Mouse (Mus musculus): ENCODE results near the gene Dvl2.

DNA sequence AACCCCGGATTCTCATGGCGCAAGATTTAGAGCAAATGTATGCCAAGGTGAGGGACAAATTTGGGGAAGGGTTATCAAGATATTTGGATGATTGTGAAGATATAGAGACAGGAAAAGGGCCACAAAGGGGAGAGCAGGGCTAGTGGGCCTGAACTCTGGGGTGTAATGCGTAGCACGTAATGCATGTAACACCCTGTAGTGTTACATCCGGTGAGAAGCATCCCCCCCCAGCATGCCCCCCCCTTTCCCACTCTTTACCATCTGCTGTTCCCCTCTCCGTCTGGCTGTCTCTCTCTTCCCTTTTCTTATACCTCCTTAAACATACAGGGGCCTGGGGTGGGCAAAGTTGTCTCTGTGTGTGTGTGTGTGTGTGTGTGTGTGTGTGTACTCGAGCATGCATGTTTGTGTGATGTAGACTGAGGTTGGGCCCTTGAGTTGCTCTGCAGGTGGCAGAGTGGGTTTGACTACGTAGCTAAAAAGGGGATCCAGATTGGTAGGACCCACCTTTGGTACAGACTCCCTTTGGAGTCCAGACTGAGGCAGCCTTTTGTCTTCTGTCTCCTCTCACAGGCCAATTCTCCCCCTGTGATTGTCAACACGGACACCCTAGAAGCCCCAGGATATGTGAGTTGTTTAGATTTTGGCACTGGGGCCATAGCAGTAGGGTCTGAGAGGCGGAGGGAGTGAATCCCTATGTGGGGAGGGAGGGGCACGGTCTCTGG is 29.6 kb downstream of the Dvl2 start:
- no peak for TF ChIP-seq TAL1 (IDR thresholded peaks at IDR 0.05; ENCODE audit: low read length)
- no peak for TF ChIP-seq GATA1 (IDR thresholded peaks at IDR 0.05; ENCODE audit: low read length)
